Mouse (Mus musculus) embryonic facial prominence, embryonic 12.5 days (tissue): ENCODE measurements around the gene Zmynd11. TPM values are rescaled to one million over a fixed set of nuclear protein-coding genes. Genes with fewer than 3 reads are reported as not detected.
A peak's percentile ranks its signal among the peaks of the same experiment; 100 is the strongest.

Experiments used
- ATAC-seq: fragments of 200-750 bp; cut with Nextera tagmentation; 2 replicates; pipeline ENCODE4 v1.8.0; 2017; ENCODE audit not compliant: insufficient number of reproducible peaks, insufficient read depth, low FRiP score, low TSS enrichment
- H3K27ac ChIP-seq: fragments of 300-500 bp; sonication (generic); 2 replicates; pipeline ENCODE4 v1.5.1; 2016; ENCODE audit warnings: mild to moderate bottlenecking
- H3K27me3 ChIP-seq: fragments of 300-500 bp; sonication (generic); 2 replicates; pipeline ENCODE4 v1.6.1; 2016; ENCODE audit warnings: mild to moderate bottlenecking, moderate library complexity
- H3K36me3 ChIP-seq: fragments of 300-500 bp; sonication (generic); 2 replicates; pipeline ENCODE4 v1.6.1; 2016; ENCODE audit warnings: mild to moderate bottlenecking
- H3K4me1 ChIP-seq: fragments of 300-500 bp; sonication (generic); 2 replicates; pipeline ENCODE4 v1.6.1; 2016
- H3K4me2 ChIP-seq: fragments of 300-500 bp; sonication (generic); replicated peaks from 2 replicates; pipeline ENCODE4 v1.6.1; 2016; ENCODE audit warnings: mild to moderate bottlenecking, moderate library complexity
- H3K4me3 ChIP-seq: fragments of 300-500 bp; sonication (generic); 2 replicates; pipeline ENCODE4 v1.5.1; 2016; ENCODE audit warnings: mild to moderate bottlenecking
- H3K9ac ChIP-seq: fragments of 300-500 bp; sonication (generic); 2 replicates; pipeline ENCODE4 v1.6.1; 2016; ENCODE audit warnings: mild to moderate bottlenecking, moderate library complexity
- H3K9me3 ChIP-seq: fragments of 300-500 bp; sonication (generic); 2 replicates; pipeline ENCODE4 v1.6.1; 2016; ENCODE audit warnings: mild to moderate bottlenecking, moderate library complexity
- WGBS: fragments of 180-500 bp; shearing (Covaris S2); methylation state at CpG from one replicate; pipeline ENCODE4 v1.1.7; 2016; 5-methylcytosine and 5-hydroxymethylcytosine counted together
- polyA plus RNA-seq: library from polyadenylated mRNA; unstranded; fragments of >200 nt; fragmentation: Nextera tagmentation; extraction: Ambion mirVana; gene quantifications from 2 replicates; pipeline ENCODE4 v1.2.1, GENCODE M21; 2016

The Zmynd11 gene
- polyA plus RNA-seq, 1 experiment from 2014 or later = 142 TPM

- Histone ChIP-seq H3K9ac (no peak overlapping the region), H3K4me1 (peaks cover 6% of the 10 kb centered on the region; the same call in 1 of the 2 replicates), H3K27ac (no peak overlapping the region), H3K27me3 (no peaks in the 10 kb centered on the region), H3K9me3 (no peaks in the 10 kb centered on the region), H3K4me3 (no peak overlapping the region), H3K4me2 (no peak overlapping the region), H3K36me3 (peaks cover 12% of the 10 kb centered on the region; the same call in 1 of the 2 replicates)
- 96% methylated on average over 1 of the region's 1 CpGs for WGBS
- ATAC-seq = no peak
Measured at GRCm38 (mm10) chr13:9712409-9712808, 52.7 kb downstream of the Zmynd11 start.

- ATAC-seq = no peak
- Histone ChIP-seq H3K27ac (no peak overlapping the region; the same call in 1 of the 2 replicates), H3K4me3 (no peak overlapping the region), H3K36me3 (peaks cover 10% of the 10 kb centered on the region; the same call in 1 of the 2 replicates), H3K4me2 (no peak overlapping the region), H3K9ac (no peak overlapping the region), H3K9me3 (no peaks in the 10 kb centered on the region), H3K27me3 (no peaks in the 10 kb centered on the region), H3K4me1 (peaks cover 6% of the 10 kb centered on the region; the same call in 1 of the 2 replicates)
- 53% methylated on average over 7 of the region's 7 CpGs for WGBS
Measured at GRCm38 (mm10) chr13:9708433-9709240, 56.5 kb downstream of the Zmynd11 start.

- H3K36me3 ChIP-seq = peaks cover 7% of the 10 kb centered on the region; the same call in 1 of the 2 replicates
- 89% methylated on average over 8 of the region's 8 CpGs for WGBS
- H3K4me3 ChIP-seq = no peak overlapping the region
- H3K9ac ChIP-seq = no peak overlapping the region
- no peak overlapping the region for H3K27ac ChIP-seq
- peaks cover 6% of the 10 kb centered on the region; the same call in 1 of the 2 replicates for H3K4me1 ChIP-seq
- no peak for ATAC-seq
- H3K4me2 ChIP-seq = no peak overlapping the region
- H3K9me3 ChIP-seq = no peaks in the 10 kb centered on the region
- no peaks in the 10 kb centered on the region for H3K27me3 ChIP-seq
Measured at GRCm38 (mm10) chr13:9706720-9707119, 58.4 kb downstream of the Zmynd11 start.

GRCm38 (mm10) chr13:9702615-9703235, 62.4 kb downstream of the Zmynd11 start:
- Histone ChIP-seq H3K36me3 (peaks cover 11% of the 10 kb centered on the region; the same call in 1 of the 2 replicates), H3K9ac (no peak overlapping the region), H3K27me3 (no peaks in the 10 kb centered on the region), H3K4me2 (no peak overlapping the region), H3K9me3 (no peaks in the 10 kb centered on the region), H3K27ac (no peak overlapping the region), H3K4me3 (no peak overlapping the region), H3K4me1 (no peaks in the 10 kb centered on the region)
- 79% methylated on average over 12 of the region's 12 CpGs for whole genome bisulfite sequencing
- no peak for ATAC-seq

- ATAC-seq = no peak
Measured at GRCm38 (mm10) chr13:9697340-9697739, 67.8 kb downstream of the Zmynd11 start.

GRCm38 (mm10) chr13:9695809-9696208, 69.3 kb downstream of the Zmynd11 start:
- Histone ChIP-seq H3K4me3 (no peak overlapping the region), H3K4me1 (no peaks in the 10 kb centered on the region), H3K27me3 (no peaks in the 10 kb centered on the region), H3K9me3 (no peaks in the 10 kb centered on the region), H3K27ac (no peak overlapping the region), H3K4me2 (no peak overlapping the region), H3K9ac (no peak overlapping the region), H3K36me3 (peaks cover 59% of the 10 kb centered on the region)
- ATAC-seq = no peak

More at GRCm38 (mm10) chr13:9697340-9697739, 67.8 kb downstream of the Zmynd11 start:
- H3K36me3 ChIP-seq = peaks cover 50% of the 10 kb centered on the region
- no peak overlapping the region for H3K9ac ChIP-seq
- H3K9me3 ChIP-seq = no peaks in the 10 kb centered on the region
- H3K27me3 ChIP-seq = no peaks in the 10 kb centered on the region
- H3K4me2 ChIP-seq = no peak overlapping the region
- H3K27ac ChIP-seq = no peak overlapping the region
- no peak overlapping the region for H3K4me3 ChIP-seq
- WGBS = 94% methylated on average over 4 of the region's 4 CpGs
- no peaks in the 10 kb centered on the region for H3K4me1 ChIP-seq

- no peak for ATAC-seq
- H3K36me3 ChIP-seq = peaks cover 63% of the 10 kb centered on the region
- 85% methylated on average over 4 of the region's 4 CpGs for WGBS
- H3K9me3 ChIP-seq = no peaks in the 10 kb centered on the region
- H3K4me3 ChIP-seq = no peak overlapping the region
- no peaks in the 10 kb centered on the region for H3K4me1 ChIP-seq
- no peaks in the 10 kb centered on the region for H3K27me3 ChIP-seq
- no peak overlapping the region for H3K4me2 ChIP-seq
- H3K27ac ChIP-seq = no peak overlapping the region
- no peak overlapping the region for H3K9ac ChIP-seq
Measured at GRCm38 (mm10) chr13:9695403-9695802, 69.7 kb downstream of the Zmynd11 start.

GRCm38 (mm10) chr13:9694651-9695050, 70.5 kb downstream of the Zmynd11 start:
- H3K4me2 ChIP-seq = no peak overlapping the region

GRCm38 (mm10) chr13:9692876-9693275, 72.3 kb downstream of the Zmynd11 start:
- ATAC-seq = no peak
- no peaks in the 10 kb centered on the region for H3K9me3 ChIP-seq
- H3K27ac ChIP-seq = no peak overlapping the region
- H3K4me2 ChIP-seq = no peak overlapping the region
- peaks cover 81% of the 10 kb centered on the region for H3K36me3 ChIP-seq
- no peaks in the 10 kb centered on the region for H3K4me1 ChIP-seq
- H3K9ac ChIP-seq = no peak overlapping the region
- no peak overlapping the region for H3K4me3 ChIP-seq
- H3K27me3 ChIP-seq = no peaks in the 10 kb centered on the region
- WGBS = 59% methylated on average over 3 of the region's 3 CpGs

More at GRCm38 (mm10) chr13:9694651-9695050, 70.5 kb downstream of the Zmynd11 start:
- Histone ChIP-seq H3K9ac (no peak overlapping the region), H3K4me3 (no peak overlapping the region), H3K27ac (no peak overlapping the region), H3K9me3 (no peaks in the 10 kb centered on the region), H3K27me3 (no peaks in the 10 kb centered on the region), H3K4me1 (no peaks in the 10 kb centered on the region), H3K36me3 (peaks cover 69% of the 10 kb centered on the region)
- no peak for ATAC-seq
- 94% methylated on average over 6 of the region's 6 CpGs for WGBS

- Histone ChIP-seq H3K36me3 (peaks cover 78% of the 10 kb centered on the region), H3K4me2 (no peak overlapping the region), H3K9me3 (no peaks in the 10 kb centered on the region), H3K27ac (no peak overlapping the region), H3K27me3 (no peaks in the 10 kb centered on the region), H3K4me3 (no peak overlapping the region), H3K4me1 (no peaks in the 10 kb centered on the region), H3K9ac (no peak overlapping the region)
- ATAC-seq = no peak
- 93% methylated on average over 16 of the region's 16 CpGs for WGBS
Measured at GRCm38 (mm10) chr13:9689366-9689765, 75.8 kb downstream of the Zmynd11 start.

- Histone ChIP-seq H3K4me1 (no peaks in the 10 kb centered on the region), H3K4me2 (no peak overlapping the region), H3K27me3 (no peaks in the 10 kb centered on the region), H3K36me3 (peaks cover 81% of the 10 kb centered on the region), H3K9me3 (no peaks in the 10 kb centered on the region), H3K9ac (no peak overlapping the region), H3K27ac (no peak overlapping the region), H3K4me3 (no peak overlapping the region)
- WGBS = 87% methylated on average over 11 of the region's 11 CpGs
- ATAC-seq = 0 out of 2 replicates have a peak, but pooled peaks have one; percentile 53
Measured at GRCm38 (mm10) chr13:9686765-9687164, 78.4 kb downstream of the Zmynd11 start.

GRCm38 (mm10) chr13:9686261-9686660, 78.9 kb downstream of the Zmynd11 start:
- Histone ChIP-seq H3K9ac (no peak overlapping the region), H3K4me3 (no peak overlapping the region), H3K9me3 (no peaks in the 10 kb centered on the region), H3K4me1 (no peaks in the 10 kb centered on the region), H3K27ac (no peak overlapping the region), H3K27me3 (no peaks in the 10 kb centered on the region), H3K4me2 (no peak overlapping the region), H3K36me3 (peaks cover 84% of the 10 kb centered on the region)
- WGBS = 90% methylated on average over 7 of the region's 7 CpGs
- ATAC-seq = no peak
